Mouse (Mus musculus) ES-Bruce4 (cell line): ENCODE data around the gene Hoga1.

Experiments
- CTCF ChIP-seq: IDR thresholded peaks from one replicate; pipeline ENCODE4 v1.8.1; 2011; ENCODE audit warnings: low read depth, low read length
- EP300 ChIP-seq: IDR thresholded peaks from 2 replicates; pipeline ENCODE4 v1.6.1; 2011; ENCODE audit warnings: low read depth, low read length; ENCODE audit not compliant: insufficient read depth
- POLR2A ChIP-seq: IDR thresholded peaks from one replicate; pipeline ENCODE4 v1.8.1; 2011; ENCODE audit warnings: low read length; ENCODE audit not compliant: insufficient read depth

GRCm38 (mm10) chr19:42071221-42071620 lies 25.8 kb downstream of the Hoga1 start:
- TF ChIP-seq POLR2A (no peak), CTCF (peak; percentile 38), EP300 (no peak)
